Mouse (Mus musculus) liver, embryonic 13.5 days (tissue): ENCODE results near the gene Gne. TPM values are rescaled to one million over a fixed set of nuclear protein-coding genes. Genes with fewer than 3 reads are reported as not detected.

ENCODE experiments used
- ATAC-seq: fragments of 200-750 bp; cut with Nextera tagmentation; 2 replicates; pipeline ENCODE4 v1.8.0; 2017; ENCODE audit warnings: low read depth, mild to moderate bottlenecking, moderate number of reproducible peaks, moderate library complexity
- DNase-seq: peaks from one replicate; pipeline ENCODE4 v3.0.0; 2022
- H3K27ac ChIP-seq: fragments of 300-500 bp; sonication (generic); 2 replicates; pipeline ENCODE4 v1.5.1; 2015; ENCODE audit warnings: moderate library complexity, mild to moderate bottlenecking, inconsistent platforms
- H3K27me3 ChIP-seq: fragments of 300-500 bp; sonication (generic); 2 replicates; pipeline ENCODE4 v1.6.1; 2015; ENCODE audit warnings: mild to moderate bottlenecking, inconsistent platforms
- H3K36me3 ChIP-seq: fragments of 300-500 bp; sonication (generic); 2 replicates; pipeline ENCODE4 v1.6.1; 2015; ENCODE audit warnings: mild to moderate bottlenecking, inconsistent platforms
- H3K4me1 ChIP-seq: fragments of 300-500 bp; sonication (generic); replicated peaks from 2 replicates; pipeline ENCODE4 v1.6.1; 2015; ENCODE audit warnings: inconsistent platforms
- H3K4me2 ChIP-seq: fragments of 300-500 bp; sonication (generic); 2 replicates; pipeline ENCODE4 v1.6.1; 2015; ENCODE audit warnings: inconsistent platforms, mild to moderate bottlenecking, moderate library complexity
- H3K4me3 ChIP-seq: fragments of 300-500 bp; sonication (generic); replicated peaks from 2 replicates; pipeline ENCODE4 v1.5.1; 2015; ENCODE audit warnings: mild to moderate bottlenecking, inconsistent platforms
- H3K9ac ChIP-seq: fragments of 300-500 bp; sonication (generic); 2 replicates; pipeline ENCODE4 v1.6.1; 2015; ENCODE audit warnings: mild to moderate bottlenecking, inconsistent platforms
- H3K9me3 ChIP-seq: fragments of 300-500 bp; sonication (generic); replicated peaks from 2 replicates; pipeline ENCODE4 v1.6.1; 2016; ENCODE audit warnings: inconsistent platforms
- WGBS: fragments of 180-500 bp; shearing (Covaris S2); methylation state at CpG from one replicate; pipeline ENCODE4 v1.1.7; 2015; ENCODE audit not compliant: insufficient replicate concordance; 5-methylcytosine and 5-hydroxymethylcytosine counted together
- polyA plus RNA-seq: library from polyadenylated mRNA; unstranded; fragments of >200 nt; fragmentation: Nextera tagmentation; extraction: Ambion mirVana; gene quantifications from 2 replicates; pipeline ENCODE4 v1.2.1, GENCODE M21; 2015

The Gne gene
- polyA plus RNA-seq, 1 experiment from 2014 or later = 26.2 TPM

DNA sequence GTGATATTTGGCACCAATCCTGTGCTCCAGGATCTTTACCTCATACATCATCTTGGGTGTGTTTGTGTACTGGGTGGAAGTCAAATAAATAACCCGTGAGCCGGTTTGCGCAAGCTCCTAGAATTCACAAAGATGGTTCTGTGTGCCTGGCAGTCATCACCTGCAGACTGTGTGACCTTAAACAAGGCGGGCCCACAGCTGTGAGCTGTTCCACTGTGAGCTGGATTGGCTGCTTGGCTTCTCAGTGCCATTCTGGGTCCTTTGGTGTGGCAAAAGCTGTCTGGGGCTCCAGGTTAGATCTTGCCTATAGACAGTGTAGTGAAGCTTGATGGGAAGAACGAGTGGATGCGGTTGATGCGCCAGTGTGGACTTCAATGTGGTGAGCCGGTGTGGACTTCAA, 19.6 kb upstream of the Gne start:
- 81% methylated on average over 8 of the region's 8 CpGs for WGBS
- H3K27me3 ChIP-seq = peaks cover 14% of the 10 kb centered on the region
- no peaks in the 10 kb centered on the region for H3K9me3 ChIP-seq
- ATAC-seq = no peak
- no peaks in the 10 kb centered on the region for H3K36me3 ChIP-seq
- H3K4me2 ChIP-seq = no peak overlapping the region
- DNase-seq = no peak
- H3K27ac ChIP-seq = no peak overlapping the region
- no peak overlapping the region for H3K9ac ChIP-seq
- no peak overlapping the region for H3K4me3 ChIP-seq
- H3K4me1 ChIP-seq = peaks cover 11% of the 10 kb centered on the region

GRCm38 (mm10) chr4:44097576-44098335, 13.8 kb upstream of the Gne start:
- H3K4me3 ChIP-seq = no peak overlapping the region
- H3K9me3 ChIP-seq = no peaks in the 10 kb centered on the region
- no peak overlapping the region for H3K27ac ChIP-seq
- peaks cover 5% of the 10 kb centered on the region for H3K4me1 ChIP-seq
- no peak for ATAC-seq
- DNase-seq = no peak
- no peaks in the 10 kb centered on the region for H3K36me3 ChIP-seq
- H3K27me3 ChIP-seq = 0 out of 2 replicates have a peak, but pooled peaks cover 5% of the 10 kb centered on the region
- no peak overlapping the region for H3K9ac ChIP-seq
- 48% methylated on average over 11 of the region's 11 CpGs for WGBS
- H3K4me2 ChIP-seq = no peak overlapping the region

GRCm38 (mm10) chr4:44094475-44094874, 10.5 kb upstream of the Gne start:
- Histone ChIP-seq H3K4me2 (no peak overlapping the region), H3K27ac (no peak overlapping the region)
- WGBS = 84% methylated on average over 4 of the region's 4 CpGs

DNA sequence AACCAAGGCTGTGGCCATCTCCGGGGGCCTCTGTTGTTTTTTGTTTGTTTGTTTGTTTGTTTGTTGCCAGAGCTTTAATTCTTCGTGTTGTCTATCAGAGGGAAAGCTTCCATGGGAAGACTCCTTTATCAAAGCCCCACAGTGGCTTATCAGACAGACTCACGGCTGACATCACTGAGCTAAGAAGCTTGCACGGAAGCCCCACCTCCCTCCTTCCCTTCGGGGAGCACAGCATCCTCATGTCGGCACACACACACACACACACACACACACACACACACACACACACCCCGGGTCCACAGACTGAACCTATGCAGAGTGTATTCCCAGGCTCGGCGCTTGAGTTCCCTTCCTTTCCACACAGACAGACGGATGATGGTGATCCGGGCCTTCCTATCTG, 8.4 kb upstream of the Gne start:
- ATAC-seq = peak; percentile 90
- no peak overlapping the region for H3K9ac ChIP-seq
- no peak overlapping the region for H3K4me3 ChIP-seq

More at GRCm38 (mm10) chr4:44094475-44094874, 10.5 kb upstream of the Gne start:
- Histone ChIP-seq H3K36me3 (no peaks in the 10 kb centered on the region), H3K9me3 (no peaks in the 10 kb centered on the region), H3K4me3 (no peak overlapping the region), H3K27me3 (0 out of 2 replicates have a peak, but pooled peaks cover 5% of the 10 kb centered on the region), H3K9ac (no peak overlapping the region), H3K4me1 (peaks cover 19% of the 10 kb centered on the region)
- DNase-seq (no peak), ATAC-seq (no peak)

GRCm38 (mm10) chr4:44085566-44085965, 1.6 kb upstream of the Gne start:
- H3K27ac ChIP-seq = no peak overlapping the region
- no peak overlapping the region for H3K4me2 ChIP-seq
- ATAC-seq = no peak
- H3K36me3 ChIP-seq = no peaks in the 10 kb centered on the region
- WGBS = 66% methylated on average over 3 of the region's 3 CpGs
- no peak overlapping the region for H3K9ac ChIP-seq
- no peak overlapping the region for H3K4me3 ChIP-seq
- peaks cover 27% of the 10 kb centered on the region for H3K27me3 ChIP-seq
- H3K9me3 ChIP-seq = no peaks in the 10 kb centered on the region
- 0 out of 2 replicates have a peak, but pooled peaks cover 10% of the 10 kb centered on the region for H3K4me1 ChIP-seq
- no peak for DNase-seq

More for the DNA sequence above, 8.4 kb upstream of the Gne start:
- no peaks in the 10 kb centered on the region for H3K9me3 ChIP-seq
- peak overlapping the region; percentile 56; the same call in 1 of the 2 replicates for H3K27ac ChIP-seq
- WGBS = 37% methylated on average over 11 of the region's 11 CpGs
- H3K27me3 ChIP-seq = peaks cover 5% of the 10 kb centered on the region; the same call in 1 of the 2 replicates
- peak; percentile 63 for DNase-seq
- H3K4me2 ChIP-seq = peak overlapping the region; percentile 26
- no peaks in the 10 kb centered on the region for H3K36me3 ChIP-seq
- peaks cover 19% of the 10 kb centered on the region for H3K4me1 ChIP-seq

DNA sequence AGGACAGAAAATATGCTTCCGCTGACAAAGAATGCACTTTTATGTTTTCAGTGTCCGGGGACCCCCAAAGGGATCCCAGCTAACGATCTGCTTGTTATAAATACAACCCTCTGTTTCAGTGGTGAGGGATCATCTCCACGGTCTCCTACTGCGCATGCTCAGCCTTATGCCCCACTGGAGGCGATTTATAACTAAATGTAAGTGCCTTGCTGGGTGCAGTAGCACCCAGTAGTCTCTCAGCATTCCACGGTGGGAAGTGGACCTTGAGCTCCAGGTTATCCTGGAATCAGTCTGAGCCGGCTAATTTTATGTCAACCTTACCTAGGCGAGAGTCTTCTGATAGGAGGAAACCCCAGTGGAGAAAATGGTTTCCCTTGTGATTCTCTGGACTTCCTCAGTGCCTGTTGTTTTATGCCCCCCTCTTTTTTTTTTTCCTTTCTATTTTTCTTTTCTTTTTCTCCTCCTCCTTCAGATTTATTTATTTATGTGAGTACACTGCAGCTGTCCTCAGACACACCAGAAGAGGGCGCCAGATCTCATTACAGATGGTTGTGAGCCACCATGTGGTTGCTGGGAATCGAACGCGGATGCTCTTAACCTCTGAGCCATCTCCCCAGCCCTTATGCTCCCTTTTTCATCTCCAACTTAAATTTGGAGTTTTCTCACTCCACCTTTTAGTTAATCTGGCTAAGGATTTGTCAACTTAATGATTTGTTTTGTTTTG, 787 bp upstream of the Gne start:
- DNase-seq (no peak), ATAC-seq (no peak)
- H3K27ac ChIP-seq = no peak overlapping the region
- H3K36me3 ChIP-seq = no peaks in the 10 kb centered on the region
- no peaks in the 10 kb centered on the region for H3K9me3 ChIP-seq
- no peak overlapping the region for H3K4me3 ChIP-seq
- 70% methylated on average over 13 of the region's 13 CpGs for WGBS
- peaks cover 27% of the 10 kb centered on the region for H3K27me3 ChIP-seq
- H3K4me1 ChIP-seq = 0 out of 2 replicates have a peak, but pooled peaks cover 10% of the 10 kb centered on the region
- no peak overlapping the region for H3K9ac ChIP-seq
- no peak overlapping the region for H3K4me2 ChIP-seq

GRCm38 (mm10) chr4:44078358-44078933, 5.5 kb downstream of the Gne start:
- Histone ChIP-seq H3K9ac (no peak overlapping the region), H3K27me3 (peaks cover 14% of the 10 kb centered on the region), H3K27ac (no peak overlapping the region), H3K9me3 (no peaks in the 10 kb centered on the region), H3K4me2 (no peak overlapping the region), H3K4me3 (no peak overlapping the region), H3K4me1 (peaks cover 15% of the 10 kb centered on the region), H3K36me3 (no peaks in the 10 kb centered on the region)
- no peak for DNase-seq
- WGBS = 72% methylated on average over 7 of the region's 7 CpGs
- no peak for ATAC-seq

- ATAC-seq (no peak), DNase-seq (no peak)
- Histone ChIP-seq H3K4me2 (no peak overlapping the region), H3K27ac (no peak overlapping the region), H3K9me3 (no peaks in the 10 kb centered on the region), H3K27me3 (no peaks in the 10 kb centered on the region), H3K36me3 (no peaks in the 10 kb centered on the region), H3K4me3 (no peak overlapping the region), H3K4me1 (peaks cover 46% of the 10 kb centered on the region), H3K9ac (no peak overlapping the region; the same call in 1 of the 2 replicates)
- WGBS = 45% methylated on average over 4 of the region's 4 CpGs
These were observed 9.6 kb downstream of the Gne start for GRCm38 (mm10) chr4:44074422-44074821.

DNA sequence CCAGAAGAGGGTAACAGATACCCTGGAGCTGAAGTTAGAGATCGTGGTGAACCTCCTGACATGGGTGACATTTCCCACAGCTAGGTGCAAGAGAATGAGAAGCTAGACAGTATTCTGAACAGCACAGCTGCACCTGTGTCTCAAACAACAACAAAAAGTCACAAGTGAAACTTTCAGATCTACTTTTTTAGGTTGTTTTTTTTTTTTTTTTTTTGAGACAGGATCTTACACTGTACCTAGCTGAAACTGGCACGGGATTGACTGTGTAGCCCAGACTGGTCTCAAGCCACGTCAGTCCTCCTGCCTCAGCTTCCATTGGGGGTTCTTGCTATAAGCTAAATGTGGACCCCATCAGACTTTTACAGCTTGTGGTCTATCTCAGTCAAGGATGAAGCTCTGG, 10.2 kb downstream of the Gne start:
- Histone ChIP-seq H3K9ac (0 out of 2 replicates have a peak overlapping the region, but pooled peaks have one; percentile 90), H3K27ac (0 out of 2 replicates have a peak overlapping the region, but pooled peaks have one; percentile 88), H3K4me1 (peaks cover 50% of the 10 kb centered on the region), H3K36me3 (no peaks in the 10 kb centered on the region), H3K27me3 (no peaks in the 10 kb centered on the region), H3K9me3 (no peaks in the 10 kb centered on the region), H3K4me2 (no peak overlapping the region; the same call in 1 of the 2 replicates), H3K4me3 (no peak overlapping the region)
- 70% methylated on average over 3 of the region's 3 CpGs for WGBS
- DNase-seq = no peak
- ATAC-seq = no peak

- Histone ChIP-seq H3K27ac (peak overlapping the region; percentile 88), H3K4me2 (peak overlapping the region; percentile 91), H3K36me3 (no peaks in the 10 kb centered on the region), H3K4me3 (peak overlapping the region; percentile 89), H3K27me3 (no peaks in the 10 kb centered on the region), H3K9me3 (no peaks in the 10 kb centered on the region), H3K9ac (peak overlapping the region; percentile 90), H3K4me1 (peaks cover 57% of the 10 kb centered on the region)
- 10% methylated on average over 9 of the region's 9 CpGs for WGBS
- peak; percentile 69 for ATAC-seq
- no peak for DNase-seq
These were observed 11.0 kb downstream of the Gne start for GRCm38 (mm10) chr4:44072873-44073441.
